ENCODE assay signal across 25 mouse cellular contexts in the genomic region with DNA sequence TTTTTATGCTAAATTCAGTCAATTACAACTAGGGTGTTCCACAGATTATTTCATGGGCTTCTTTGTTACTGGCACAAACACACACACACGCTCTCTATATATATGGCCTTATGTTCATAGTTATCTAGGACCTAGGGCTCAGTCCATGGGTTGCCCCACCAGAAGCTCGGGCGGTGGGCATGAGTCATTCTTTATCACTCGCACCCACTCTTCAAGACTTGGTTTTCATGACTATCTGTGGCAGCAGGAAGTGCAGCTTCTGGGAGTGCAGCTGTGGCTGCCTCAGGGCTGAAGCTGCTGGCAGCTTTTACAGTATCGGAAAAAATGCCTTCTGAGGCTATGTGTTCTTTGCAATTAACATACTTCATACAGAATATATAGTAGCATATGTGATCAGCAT.
A peak's percentile ranks its signal among the peaks of the same experiment; 100 is the strongest.
DNase-seq lines count a peak whose midpoint lies in the region; ATAC-seq lines count a peak whose summit lies in the region.
"Had no signal": no experiment of that assay in that cellular context is flagged by ENCODE, and none has a peak within 500 bp of the region (broad histone marks: within the 10 kb centered on the region; RNA-seq: fewer than 3 reads in every experiment).

No protein-coding gene starts in this region.

- no peaks in the 10 kb centered on the region for H3K27me3 ChIP-seq in liver, embryonic 11.5 days (replicated peaks; ENCODE audit: control insufficient read depth, insufficient read depth, low read length)
- H3K27me3 ChIP-seq in liver, embryonic 13.5 days: no peaks in the 10 kb centered on the region
- H3K27me3 ChIP-seq in hindbrain, embryonic 11.5 days (ENCODE audit: control insufficient read depth, insufficient read depth, low read length): no peaks in the 10 kb centered on the region
- H3K27me3 ChIP-seq: embryonic facial prominence, embryonic 15.5 days; forebrain, embryonic 15.5 days; heart, embryonic 15.5 days had no signal

- ATAC-seq in liver, embryonic 11.5 days (replicated peaks; ENCODE audit: low FRiP score): peak; percentile 78
- ATAC-seq in liver, embryonic 13.5 days (ENCODE audit: low read depth): peak; percentile 48
- ATAC-seq in hindbrain, embryonic 11.5 days (ENCODE audit: low FRiP score): no peak
- ATAC-seq: CD4-positive, CD25-positive, alpha-beta regulatory T cell, adult 4 months; forebrain, embryonic 15.5 days; intestine, postnatal 0 days had no signal

- no peak overlapping the region for H3K9ac ChIP-seq in liver, embryonic 11.5 days (ENCODE audit: low read depth, low read length)
- H3K9ac ChIP-seq in liver, embryonic 13.5 days: no peak overlapping the region
- no peak overlapping the region for H3K9ac ChIP-seq in hindbrain, embryonic 11.5 days (ENCODE audit: low read depth, low read length)
- H3K9ac ChIP-seq: embryonic facial prominence, embryonic 15.5 days; forebrain, embryonic 15.5 days; heart, embryonic 15.5 days; hindbrain, embryonic 14.5 days had no signal

- WGBS in liver, embryonic 11.5 days: 44% methylated on average over 5 of the region's 5 CpGs
- WGBS in liver, embryonic 13.5 days (ENCODE audit: insufficient replicate concordance): 23% methylated on average over 5 of the region's 5 CpGs
- WGBS in hindbrain, embryonic 11.5 days: 93% methylated on average over 5 of the region's 5 CpGs

- no peak overlapping the region for H3K27ac ChIP-seq in liver, embryonic 11.5 days (ENCODE audit: low read depth, low read length)
- H3K27ac ChIP-seq in liver, embryonic 13.5 days: no peak overlapping the region
- H3K27ac ChIP-seq in hindbrain, embryonic 11.5 days (ENCODE audit: low read depth, low read length): no peak overlapping the region
- H3K27ac ChIP-seq: embryonic facial prominence, embryonic 15.5 days; forebrain, embryonic 10.5 days; forebrain, embryonic 15.5 days; heart, adult 2 months; heart, embryonic 15.5 days; hindbrain, embryonic 14.5 days had no signal

- H3K4me2 ChIP-seq in liver, embryonic 11.5 days: 0 out of 2 replicates have a peak overlapping the region, but pooled peaks have one; percentile 12
- H3K4me2 ChIP-seq in liver, embryonic 13.5 days: no peak overlapping the region
- no peak overlapping the region for H3K4me2 ChIP-seq in hindbrain, embryonic 11.5 days (replicated peaks; ENCODE audit: low read depth, low read length)
- H3K4me2 ChIP-seq: embryonic facial prominence, embryonic 15.5 days; forebrain, embryonic 15.5 days; heart, embryonic 11.5 days; heart, embryonic 15.5 days; hindbrain, embryonic 14.5 days had no signal

- H3K4me1 ChIP-seq in liver, embryonic 11.5 days (replicated peaks; ENCODE audit: control insufficient read depth, insufficient read depth, low read length): no peaks in the 10 kb centered on the region
- H3K4me1 ChIP-seq in liver, embryonic 13.5 days (replicated peaks): no peaks in the 10 kb centered on the region; the same call in 1 of the 2 replicates
- H3K4me1 ChIP-seq in hindbrain, embryonic 11.5 days (replicated peaks; ENCODE audit: control insufficient read depth, insufficient read depth, low read length): no peaks in the 10 kb centered on the region
- H3K4me1 ChIP-seq: embryonic facial prominence, embryonic 15.5 days; forebrain, embryonic 10.5 days; forebrain, embryonic 15.5 days; heart, embryonic 15.5 days had no signal

- H3K4me3 ChIP-seq in liver, embryonic 11.5 days (ENCODE audit: low read depth, low read length): no peak overlapping the region
- no peak overlapping the region for H3K4me3 ChIP-seq in liver, embryonic 13.5 days (replicated peaks)
- H3K4me3 ChIP-seq in hindbrain, embryonic 11.5 days (ENCODE audit: low read depth, low read length): no peak overlapping the region
- H3K4me3 ChIP-seq: embryonic facial prominence, embryonic 15.5 days; erythroblast, embryonic 14.5 days; forebrain, embryonic 10.5 days; forebrain, embryonic 15.5 days; heart, adult 2 months; heart, embryonic 15.5 days had no signal

- DNase-seq in liver, embryonic 11.5 days (ENCODE audit: low spot score): no peak
- DNase-seq in liver: no peak
- DNase-seq in 416B (ENCODE audit: low read depth): peak; percentile 82
- DNase-seq in MEL-GATA-1-ER (ENCODE audit: extremely low read depth, low read depth): peak; percentile 82
- peak; percentile 9 for DNase-seq in liver, embryonic 13.5 days
- no peak for DNase-seq in hindbrain, embryonic 11.5 days (ENCODE audit: low spot score)
- DNase-seq in layer of hippocampus, postnatal 14 days (ENCODE audit: low spot score in 2 of 2): no peak
- DNase-seq: adrenal gland, adult 2 months; adrenal gland, postnatal 25 days; B cell, adult 2 months; cerebellum, adult 8-10 months; cerebellum, postnatal 14 days; embryo, embryonic 11 days; gastrocnemius, postnatal 14 days; heart, adult 2 months; heart, postnatal 14 days had no signal

- H3K9me3 ChIP-seq in liver, embryonic 11.5 days (ENCODE audit: control insufficient read depth, low read length): no peaks in the 10 kb centered on the region
- no peaks in the 10 kb centered on the region for H3K9me3 ChIP-seq in liver, embryonic 13.5 days (replicated peaks)
- H3K9me3 ChIP-seq in hindbrain, embryonic 11.5 days (ENCODE audit: control insufficient read depth, low read length): no peaks in the 10 kb centered on the region
- H3K9me3 ChIP-seq: embryonic facial prominence, embryonic 15.5 days; forebrain, embryonic 10.5 days; forebrain, embryonic 15.5 days; heart, embryonic 15.5 days had no signal

- no peaks in the 10 kb centered on the region for H3K36me3 ChIP-seq in liver, embryonic 11.5 days (ENCODE audit: control insufficient read depth, insufficient read depth, low read length)
- H3K36me3 ChIP-seq in liver, embryonic 13.5 days: no peaks in the 10 kb centered on the region
- no peaks in the 10 kb centered on the region for H3K36me3 ChIP-seq in hindbrain, embryonic 11.5 days (ENCODE audit: control insufficient read depth, insufficient read depth, low read length)
- H3K36me3 ChIP-seq: embryonic facial prominence, embryonic 15.5 days; forebrain, embryonic 10.5 days; forebrain, embryonic 15.5 days; heart, embryonic 15.5 days had no signal

Comparison
In these comparisons a context has a peak if more than half of its experiments do, and no peak if none do; other contexts are left out.
1. DNase-seq: peak in 416B (single experiment), MEL-GATA-1-ER (single experiment) and liver, embryonic 13.5 days (single experiment); none in liver, embryonic 11.5 days (single experiment), liver (single experiment), hindbrain, embryonic 11.5 days (single experiment) and layer of hippocampus, postnatal 14 days (0 of 2).